Mouse (Mus musculus) midbrain, embryonic 15.5 days (tissue): ENCODE data around the gene Cnih2. TPM values are rescaled to one million over a fixed set of nuclear protein-coding genes. Genes with fewer than 3 reads are reported as not detected.

Experiments
- ATAC-seq: fragments of 200-750 bp; cut with Nextera tagmentation; replicated peaks from 2 replicates; pipeline ENCODE4 v1.8.0; 2017; ENCODE audit warnings: moderate TSS enrichment
- H3K27ac ChIP-seq: fragments of 300-500 bp; sonication (generic); 2 replicates; pipeline ENCODE4 v1.5.1; 2015; ENCODE audit warnings: mild to moderate bottlenecking, inconsistent platforms
- H3K27me3 ChIP-seq: fragments of 300-500 bp; sonication (generic); replicated peaks from 2 replicates; pipeline ENCODE4 v1.6.1; 2015; ENCODE audit warnings: inconsistent platforms
- H3K36me3 ChIP-seq: fragments of 300-500 bp; sonication (generic); replicated peaks from 2 replicates; pipeline ENCODE4 v1.6.1; 2015; ENCODE audit warnings: inconsistent platforms
- H3K4me1 ChIP-seq: fragments of 300-500 bp; sonication (generic); 2 replicates; pipeline ENCODE4 v1.6.1; 2015; ENCODE audit warnings: inconsistent platforms
- H3K4me2 ChIP-seq: fragments of 300-500 bp; sonication (generic); 2 replicates; pipeline ENCODE4 v1.6.1; 2015; ENCODE audit warnings: inconsistent platforms, mild to moderate bottlenecking, moderate library complexity
- H3K4me3 ChIP-seq: fragments of 300-500 bp; sonication (generic); 2 replicates; pipeline ENCODE4 v1.5.1; 2015; ENCODE audit warnings: mild to moderate bottlenecking, inconsistent platforms
- H3K9ac ChIP-seq: fragments of 300-500 bp; sonication (generic); 2 replicates; pipeline ENCODE4 v1.6.1; 2015; ENCODE audit warnings: mild to moderate bottlenecking, inconsistent platforms
- H3K9me3 ChIP-seq: fragments of 300-500 bp; sonication (generic); 2 replicates; pipeline ENCODE4 v1.6.1; 2016; ENCODE audit warnings: inconsistent platforms
- WGBS: fragments of 180-500 bp; shearing (Covaris S2); methylation state at CpG from one replicate; pipeline ENCODE4 v1.1.7; 2015; ENCODE audit warnings: mixed read lengths; 5-methylcytosine and 5-hydroxymethylcytosine counted together
- polyA plus RNA-seq: library from polyadenylated mRNA; unstranded; fragments of >200 nt; fragmentation: Nextera tagmentation; extraction: Ambion mirVana; gene quantifications from 2 replicates; pipeline ENCODE4 v1.2.1, GENCODE M21; 2015

The Cnih2 gene
- polyA plus RNA-seq, 1 experiment from 2014 or later = 480 TPM

DNA sequence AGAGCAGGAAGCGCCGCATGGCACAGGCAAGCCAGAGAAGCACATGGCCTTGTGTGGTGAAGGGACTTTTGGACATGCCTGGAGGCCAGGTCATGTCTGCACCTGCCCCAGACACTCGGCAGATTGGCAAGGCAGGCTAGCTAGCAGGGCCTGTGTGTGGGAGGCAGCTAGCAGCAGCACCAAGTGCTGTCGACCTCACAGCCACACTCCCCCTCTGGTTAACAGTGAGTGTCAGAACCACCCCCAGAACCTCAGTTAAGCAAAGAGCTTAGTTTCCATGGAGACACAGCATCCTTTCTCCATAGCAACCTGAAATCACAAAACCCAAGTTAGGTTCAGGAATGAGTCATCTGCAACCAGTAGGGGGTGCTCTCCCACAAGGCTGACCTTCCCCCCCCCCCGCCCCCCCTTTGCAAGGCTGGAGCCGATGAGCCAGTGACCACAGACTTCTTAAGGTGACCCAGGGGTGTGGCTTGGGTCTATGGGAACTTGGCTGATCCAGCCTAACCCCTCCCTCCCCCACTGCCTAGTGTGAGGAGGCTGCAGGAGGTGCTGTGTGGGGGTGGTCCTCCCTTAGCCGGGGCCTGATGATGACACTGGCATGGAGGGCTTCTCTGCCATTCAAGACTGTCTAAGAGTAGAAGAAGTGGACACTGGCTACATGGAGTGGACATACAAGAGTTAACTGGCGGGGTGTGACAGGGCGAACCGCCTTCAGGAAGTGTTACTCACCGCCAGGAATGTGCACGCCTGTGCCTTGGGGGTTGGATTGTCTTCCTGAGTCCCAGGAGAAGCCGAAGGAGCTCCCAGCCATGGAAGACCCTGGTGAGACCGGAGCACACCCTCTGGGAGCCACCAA, 48.0 kb downstream of the Cnih2 start, which contains the start of gene Rin1:
Gene Rin1 (plus strand): TSS at position 435 of the 859 bp plus-strand sequence.
- H3K27ac ChIP-seq = no peak within 1 kb of the TSS
- no peak within 1 kb of the TSS for H3K4me3 ChIP-seq
- H3K27me3 ChIP-seq = peaks cover 41% of the 10 kb centered on the region
- no peaks in the 10 kb centered on the region for H3K9me3 ChIP-seq
- H3K36me3 ChIP-seq = 0 out of 2 replicates have a peak, but pooled peaks cover 13% of the 10 kb centered on the region
- peaks cover 12% of the 10 kb centered on the region for H3K4me1 ChIP-seq
- peak within 1 kb of the TSS; percentile 14; the same call in 1 of the 2 replicates for H3K9ac ChIP-seq
- WGBS = 17% methylated on average over 14 of the region's 14 CpGs
- ATAC-seq = peak; percentile 46; the same call in 1 of the 2 replicates
- peak within 1 kb of the TSS; percentile 6; the same call in 1 of the 2 replicates for H3K4me2 ChIP-seq

DNA sequence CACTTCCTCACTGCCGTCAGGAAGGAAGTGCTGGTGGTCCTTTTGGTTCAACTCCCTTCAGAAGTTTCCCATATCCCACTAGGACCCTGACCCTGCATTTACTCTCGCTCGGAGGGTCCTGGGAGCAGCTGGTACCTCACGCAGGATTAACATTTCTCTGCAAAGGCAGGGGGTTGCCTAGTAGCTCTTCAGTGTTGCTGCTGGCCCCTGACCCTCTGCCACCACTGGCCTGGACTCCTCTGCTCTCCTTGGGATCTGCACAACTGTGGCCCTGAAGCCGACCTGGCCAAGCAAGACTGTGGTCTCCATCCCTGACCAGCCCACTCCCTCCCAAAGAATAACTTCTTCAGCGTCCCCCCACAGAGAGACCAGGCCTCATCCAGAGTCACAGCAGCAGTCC, 49.0 kb downstream of the Cnih2 start:
- H3K9me3 ChIP-seq = no peaks in the 10 kb centered on the region
- ATAC-seq = no peak
- no peak overlapping the region for H3K4me2 ChIP-seq
- WGBS = 61% methylated on average over 6 of the region's 6 CpGs
- H3K36me3 ChIP-seq = 0 out of 2 replicates have a peak, but pooled peaks cover 17% of the 10 kb centered on the region
- H3K4me3 ChIP-seq = no peak overlapping the region
- no peak overlapping the region for H3K27ac ChIP-seq
- peaks cover 12% of the 10 kb centered on the region for H3K4me1 ChIP-seq
- H3K9ac ChIP-seq = no peak overlapping the region
- H3K27me3 ChIP-seq = peaks cover 41% of the 10 kb centered on the region

DNA sequence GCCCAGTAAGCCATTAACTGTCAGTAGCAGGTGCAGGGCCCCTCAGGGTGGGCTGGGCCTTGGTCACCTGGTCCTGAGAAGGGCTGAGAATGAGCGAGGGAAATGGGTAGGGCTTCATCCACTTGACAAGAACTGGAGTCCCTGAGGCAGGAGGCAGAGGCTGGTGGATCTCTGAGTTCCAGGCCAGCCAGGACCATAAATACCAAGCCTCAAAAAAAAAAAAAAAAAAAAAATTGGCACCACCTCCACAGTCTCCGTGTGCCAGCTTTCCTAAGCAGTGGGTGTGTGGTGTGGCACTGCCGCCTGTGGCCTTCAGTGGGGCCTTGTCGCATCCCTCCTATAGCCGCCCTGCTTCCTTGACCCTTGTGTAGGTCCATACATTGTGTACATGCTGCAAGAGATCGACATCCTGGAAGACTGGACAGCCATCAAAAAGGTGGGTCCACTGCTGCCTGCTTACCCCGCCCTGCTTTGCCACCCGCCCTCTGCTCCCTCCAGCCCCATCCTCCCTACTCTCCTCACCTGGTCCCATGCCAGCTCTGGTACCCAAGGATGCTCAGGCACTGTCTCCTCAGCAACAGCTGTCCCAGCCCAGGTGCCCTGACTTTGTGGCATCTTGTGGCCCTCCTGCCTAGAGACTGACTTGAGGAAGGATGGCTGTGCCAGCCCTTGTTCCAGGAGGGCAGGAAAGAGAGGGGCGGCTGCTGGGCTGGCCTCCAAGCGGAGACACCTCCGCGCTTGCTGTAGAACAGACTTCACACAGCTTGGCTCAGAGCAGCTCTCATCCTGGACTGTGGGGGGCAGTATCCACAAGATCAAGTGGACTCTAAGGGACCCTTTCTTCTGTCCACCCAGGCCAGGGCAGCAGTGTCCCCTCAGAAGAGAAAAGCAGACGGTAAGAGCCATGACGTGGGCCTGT, 49.9 kb downstream of the Cnih2 start:
- no peak for ATAC-seq
- H3K27me3 ChIP-seq = peaks cover 36% of the 10 kb centered on the region
- no peak overlapping the region for H3K4me3 ChIP-seq
- WGBS = 86% methylated on average over 14 of the region's 14 CpGs
- H3K9me3 ChIP-seq = no peaks in the 10 kb centered on the region
- H3K9ac ChIP-seq = no peak overlapping the region
- H3K36me3 ChIP-seq = 0 out of 2 replicates have a peak, but pooled peaks cover 17% of the 10 kb centered on the region
- no peak overlapping the region for H3K27ac ChIP-seq
- peaks cover 12% of the 10 kb centered on the region for H3K4me1 ChIP-seq
- no peak overlapping the region for H3K4me2 ChIP-seq

DNA sequence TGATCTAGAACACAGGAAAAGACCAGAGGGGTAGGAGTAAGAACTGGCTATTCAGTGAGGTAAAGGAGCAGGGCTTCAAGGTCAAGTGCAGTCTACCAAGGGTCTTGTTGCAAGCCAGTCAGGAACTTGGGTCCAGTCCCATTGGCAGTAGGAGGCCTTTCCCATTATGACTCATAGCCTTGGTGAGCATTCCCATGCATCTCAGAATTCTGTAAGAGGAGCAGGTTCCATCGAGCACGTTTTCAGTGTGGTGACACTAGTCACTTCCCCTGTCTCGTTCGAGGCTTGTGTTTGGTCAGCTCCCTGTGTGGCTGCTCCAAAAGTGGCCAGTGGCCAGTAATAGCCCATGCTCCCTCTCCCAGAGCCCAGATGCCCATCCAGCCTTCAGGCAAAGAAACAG, 52.8 kb downstream of the Cnih2 start:
- Histone ChIP-seq H3K9ac (no peak overlapping the region), H3K27ac (no peak overlapping the region), H3K27me3 (peaks cover 8% of the 10 kb centered on the region), H3K36me3 (peaks cover 22% of the 10 kb centered on the region; the same call in 1 of the 2 replicates), H3K4me3 (no peak overlapping the region), H3K4me2 (no peak overlapping the region), H3K9me3 (no peaks in the 10 kb centered on the region), H3K4me1 (peaks cover 29% of the 10 kb centered on the region)
- WGBS = 86% methylated on average over 4 of the region's 4 CpGs
- ATAC-seq = no peak

Other genes with a start within 250 kb of the Cnih2 start
- 83.0 and 84.3 TPM in 2 replicates for gene Ctsf, start 243.4 kb downstream of the Cnih2 start, polyA plus RNA-seq
- 2.2 and 2.7 TPM in 2 replicates for gene Actn3, start 220.6 kb downstream of the Cnih2 start, polyA plus RNA-seq
- 26.1 and 28.8 TPM in 2 replicates for gene Zdhhc24, start 219.9 kb downstream of the Cnih2 start, polyA plus RNA-seq
- gene Bbs1, start 191.9 kb downstream of the Cnih2 start, polyA plus RNA-seq = 11.7 and 12.1 TPM in 2 replicates
- 125 TPM in 2 replicates for gene Dpp3, start 170.2 kb downstream of the Cnih2 start, polyA plus RNA-seq
- gene Peli3, start 155.4 kb downstream of the Cnih2 start, polyA plus RNA-seq = 14.0 and 14.5 TPM in 2 replicates
- gene Mrpl11, start 136.4 kb downstream of the Cnih2 start, polyA plus RNA-seq = 91.7 and 96.4 TPM in 2 replicates
- 0.49 and 0.67 TPM in 2 replicates for gene Npas4, start 108.2 kb downstream of the Cnih2 start, polyA plus RNA-seq
- gene Slc29a2, start 74.7 kb downstream of the Cnih2 start, polyA plus RNA-seq = 12.2 and 13.6 TPM in 2 replicates
- 78.8 and 80.6 TPM in 2 replicates for gene B4gat1, start 59.7 kb downstream of the Cnih2 start, polyA plus RNA-seq
- 3.6 and 4.2 TPM in 2 replicates for gene AC124502.3, start 59.6 kb downstream of the Cnih2 start, polyA plus RNA-seq
- 40.0 and 44.4 TPM in 2 replicates for gene Brms1, start 57.2 kb downstream of the Cnih2 start, polyA plus RNA-seq
- 0.91 and 1.6 TPM in 2 replicates for gene Rin1, start 48.0 kb downstream of the Cnih2 start, polyA plus RNA-seq
- 19.7 and 24.2 TPM in 2 replicates for gene Cd248, start 30.4 kb downstream of the Cnih2 start, polyA plus RNA-seq
- 20.3 and 21.2 TPM in 2 replicates for gene Tmem151a, start 13.0 kb downstream of the Cnih2 start, polyA plus RNA-seq
- 43.4 and 55.8 TPM in 2 replicates for gene Yif1a, start 10.0 kb downstream of the Cnih2 start, polyA plus RNA-seq
- gene Rab1b, start 8.6 kb upstream of the Cnih2 start, polyA plus RNA-seq = 216 and 233 TPM in 2 replicates
- 76.8 and 78.4 TPM in 2 replicates for gene Klc2, start 20.0 kb upstream of the Cnih2 start, polyA plus RNA-seq
- 55.3 and 55.7 TPM in 2 replicates for gene Pacs1, start 174.6 kb upstream of the Cnih2 start, polyA plus RNA-seq
- gene Sf3b2, start 196.9 kb upstream of the Cnih2 start, polyA plus RNA-seq = 350 and 352 TPM in 2 replicates
- 47.2 and 50.3 TPM in 2 replicates for gene Gal3st3, start 199.8 kb upstream of the Cnih2 start, polyA plus RNA-seq
- gene Catsper1, start 237.2 kb upstream of the Cnih2 start, polyA plus RNA-seq = not detected in 2 replicates